Mouse (Mus musculus): ENCODE results near the gene Ttll10.

Ttll10 gene

DNA sequence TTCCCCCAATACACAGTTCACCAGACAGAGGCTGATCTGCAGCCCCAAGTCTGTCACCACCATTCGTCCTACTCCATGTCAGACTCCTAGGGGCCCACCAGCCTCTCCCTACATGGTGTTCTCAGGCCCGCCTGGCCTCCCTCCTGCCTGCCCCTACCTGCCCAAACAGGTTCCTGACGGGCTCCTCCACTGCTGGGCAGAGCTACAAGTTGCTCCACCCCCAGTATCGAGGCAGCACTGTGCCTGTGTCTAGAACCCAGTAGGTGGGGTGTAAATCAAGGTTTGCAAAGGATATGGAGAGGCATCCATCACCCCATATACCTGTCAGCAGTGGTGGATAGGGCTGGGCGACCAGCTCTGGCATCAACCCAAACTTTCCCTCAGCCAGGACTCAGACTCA lies at the start of gene Ttll10:
TSS of gene Ttll10 (minus strand) at position 154 of the 400 bp plus-strand sequence.
- peak; percentile 43 for DNase-seq (ENCODE audit: low read depth, low spot score)

DNA sequence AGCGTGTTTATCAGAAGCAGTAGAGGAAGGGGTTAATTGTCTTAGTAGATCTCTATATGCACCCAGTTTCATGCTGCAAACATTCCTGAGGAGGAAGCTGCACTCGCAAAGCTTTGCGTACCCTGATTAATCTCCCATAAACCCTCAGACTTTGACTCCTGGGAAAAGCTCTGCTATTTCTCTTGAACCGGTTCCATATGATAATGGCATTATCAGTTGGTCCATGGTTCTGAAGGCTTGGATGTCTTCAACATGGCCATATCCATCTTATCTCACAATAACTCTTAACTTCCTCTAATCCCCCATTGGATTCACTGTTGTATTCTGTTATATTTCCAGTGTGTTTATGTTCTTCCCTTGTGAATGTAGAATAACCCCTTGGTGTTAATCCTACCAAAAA lies 44.1 kb upstream of the Ttll10 start:
- DNase-seq (ENCODE audit: low read depth, low spot score): no peak

DNA sequence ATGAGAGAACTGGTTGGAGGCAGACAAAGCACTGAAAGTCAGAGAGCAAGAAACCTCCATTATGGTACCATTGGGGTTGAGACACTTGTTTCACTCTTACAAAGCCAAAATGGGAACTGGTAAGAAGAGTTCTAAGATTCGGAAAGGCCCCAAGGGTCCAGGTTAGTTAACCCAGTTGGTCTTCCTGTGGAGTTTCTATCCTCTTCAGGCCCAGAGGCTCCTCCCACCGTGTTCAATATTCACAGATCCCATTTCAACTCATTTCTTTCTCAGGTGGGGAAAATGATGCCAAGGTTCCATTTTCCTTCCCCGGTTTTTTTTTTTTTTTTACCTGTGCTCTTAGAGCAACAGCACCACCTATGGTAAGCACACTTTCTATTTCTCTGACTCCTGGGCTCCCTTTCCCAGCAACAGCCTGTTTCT lies 42.3 kb upstream of the Ttll10 start:
- peak; percentile 68 for DNase-seq (ENCODE audit: low read depth, low spot score)

DNA sequence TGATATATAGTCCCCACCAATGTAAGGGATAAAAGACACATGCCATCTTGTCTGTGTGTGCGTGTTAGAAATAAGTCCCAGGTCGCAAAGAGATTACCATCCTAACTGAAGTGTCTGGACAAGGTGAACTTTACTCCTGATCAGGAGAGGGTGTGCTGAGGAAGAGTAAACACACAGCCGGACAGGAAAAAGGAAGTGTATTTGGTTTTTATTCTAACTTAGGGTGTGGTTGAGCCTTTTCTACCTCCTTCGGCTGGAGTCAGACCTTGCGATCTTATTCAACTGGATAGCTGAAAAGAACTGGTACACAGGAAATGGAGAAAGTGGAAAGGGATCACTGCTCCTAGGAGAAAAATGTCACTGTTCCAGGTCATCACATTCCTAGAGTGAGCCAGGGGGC lies 41.3 kb upstream of the Ttll10 start:
- DNase-seq (ENCODE audit: low read depth, low spot score): no peak

DNA sequence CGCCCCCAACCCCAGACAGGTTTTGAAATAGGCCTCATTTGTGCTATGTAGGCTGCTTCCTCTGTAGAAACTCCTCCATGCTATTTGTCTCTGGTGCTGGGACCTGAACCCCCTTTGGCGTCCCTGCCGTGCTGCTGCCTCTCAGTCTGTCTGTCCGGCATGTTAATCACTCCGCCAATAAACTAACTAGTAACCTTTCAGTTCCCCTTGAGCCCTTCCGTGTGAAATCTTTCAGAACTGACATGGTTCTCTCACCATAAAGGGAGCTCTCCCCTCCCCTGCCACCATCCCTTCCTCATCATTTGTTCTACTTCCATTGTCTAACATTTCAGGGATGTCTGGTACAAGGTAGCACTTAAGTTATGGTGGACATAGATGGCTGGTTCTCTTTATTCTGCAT lies 40.2 kb upstream of the Ttll10 start:
- no peak for DNase-seq (ENCODE audit: low read depth, low spot score)

DNA sequence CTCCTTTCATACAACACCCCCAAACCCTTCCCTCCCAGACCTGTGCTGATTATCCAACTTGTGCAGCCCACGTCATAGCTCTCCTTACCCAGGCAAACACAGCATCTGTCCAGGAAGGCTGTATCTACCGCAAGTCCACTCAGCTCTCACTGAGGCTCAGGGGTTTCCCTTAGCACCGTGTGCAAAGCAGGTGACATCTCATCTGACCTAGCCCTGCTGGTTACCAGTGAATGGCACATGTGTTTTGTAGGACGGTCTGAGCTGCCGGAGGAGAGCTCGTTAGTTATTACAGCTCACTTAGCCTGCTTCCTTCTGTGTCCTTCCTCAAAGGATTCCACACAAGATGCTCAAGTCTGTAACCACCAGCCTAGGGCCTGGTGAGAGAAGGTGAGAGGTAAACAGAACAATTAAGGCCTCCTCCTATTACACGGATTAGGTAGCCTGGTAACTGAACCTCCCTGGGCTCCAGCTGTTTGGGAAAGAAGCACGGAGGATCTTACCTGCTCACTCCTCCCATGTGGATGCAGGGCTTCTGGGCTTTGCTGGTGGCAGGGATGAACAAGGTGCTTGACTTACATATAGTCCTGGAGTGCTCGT lies 38.7 kb upstream of the Ttll10 start:
- DNase-seq (ENCODE audit: low read depth, low spot score): no peak

DNA sequence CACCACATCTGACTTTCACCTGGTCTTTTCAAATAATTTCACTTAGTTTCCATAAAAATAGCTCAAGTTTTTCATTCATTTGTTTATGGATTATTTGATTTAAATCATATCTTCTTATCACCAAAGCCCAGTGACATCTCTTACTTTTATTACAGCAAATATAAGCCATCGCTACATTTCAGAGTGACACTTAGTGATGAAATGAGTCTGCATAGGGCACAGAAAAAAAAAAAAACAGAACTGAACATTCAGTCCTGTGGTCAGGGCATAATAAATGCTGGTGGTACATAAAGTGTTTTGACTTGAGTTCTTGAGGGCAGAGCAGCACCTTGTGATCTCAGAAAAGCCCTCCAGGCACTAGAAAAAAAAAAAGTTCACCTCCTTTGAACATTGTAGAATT lies 37.0 kb upstream of the Ttll10 start:
- DNase-seq (ENCODE audit: low read depth, low spot score): no peak

DNA sequence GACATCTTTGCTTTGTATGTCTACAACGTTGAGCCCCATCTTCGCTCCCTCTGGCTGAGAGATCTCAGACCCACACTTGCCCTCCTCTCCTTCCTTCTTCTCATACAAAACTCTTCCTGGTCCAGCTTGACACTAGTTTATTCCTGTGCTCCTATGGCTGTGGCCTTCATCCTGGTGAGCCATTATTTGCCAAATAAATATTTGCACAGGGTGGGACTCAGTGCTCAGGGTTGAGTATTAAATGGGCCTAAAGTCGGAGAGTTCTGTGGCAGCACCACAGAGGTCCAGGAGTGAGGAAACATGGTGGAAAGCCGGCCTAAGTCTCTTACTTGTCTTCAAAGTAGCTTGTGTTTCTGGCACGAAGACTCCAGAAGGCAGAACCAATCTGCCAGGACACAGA lies 34.5 kb upstream of the Ttll10 start:
- DNase-seq (ENCODE audit: low read depth, low spot score): no peak

DNA sequence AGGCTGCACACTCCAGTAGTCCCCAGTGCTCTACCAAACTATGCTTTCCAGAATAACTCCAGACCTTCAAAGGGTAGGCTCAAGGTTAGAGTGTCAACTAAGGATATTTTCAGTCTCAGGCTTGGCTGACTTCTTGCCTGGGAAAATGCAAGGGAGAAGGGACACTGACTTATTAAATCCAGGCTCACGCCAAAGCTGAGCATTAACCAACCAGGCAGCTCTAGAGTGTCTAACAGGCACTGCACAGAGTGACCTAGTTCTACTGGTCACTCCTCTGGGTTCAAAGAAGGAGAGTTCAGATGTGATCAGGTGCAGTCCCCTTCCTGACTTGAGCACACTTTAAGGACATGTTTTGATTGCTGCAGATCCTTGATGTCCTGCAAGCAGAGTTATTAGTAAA lies 33.6 kb upstream of the Ttll10 start:
- no peak for DNase-seq (ENCODE audit: low read depth, low spot score)

DNA sequence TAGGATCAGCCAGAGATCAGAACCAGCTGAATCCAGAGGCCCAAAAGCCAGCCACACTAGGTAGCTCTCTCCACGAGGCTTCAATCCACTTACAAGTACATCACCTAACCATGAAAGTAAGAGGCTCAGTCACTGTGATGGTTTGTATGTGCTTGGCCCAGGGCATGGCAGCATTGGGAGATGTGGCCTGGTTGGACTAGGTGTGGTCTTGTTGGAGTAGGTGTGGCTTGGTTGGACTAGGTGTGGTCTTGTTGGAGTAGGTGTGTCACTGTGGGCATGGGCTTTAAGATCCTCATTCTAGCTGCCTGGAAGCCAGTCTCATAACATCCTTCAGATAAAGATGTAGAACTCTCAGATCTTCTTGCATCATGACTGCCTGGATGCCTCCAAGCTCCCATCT lies 32.0 kb upstream of the Ttll10 start:
- DNase-seq (ENCODE audit: low read depth, low spot score): no peak

DNA sequence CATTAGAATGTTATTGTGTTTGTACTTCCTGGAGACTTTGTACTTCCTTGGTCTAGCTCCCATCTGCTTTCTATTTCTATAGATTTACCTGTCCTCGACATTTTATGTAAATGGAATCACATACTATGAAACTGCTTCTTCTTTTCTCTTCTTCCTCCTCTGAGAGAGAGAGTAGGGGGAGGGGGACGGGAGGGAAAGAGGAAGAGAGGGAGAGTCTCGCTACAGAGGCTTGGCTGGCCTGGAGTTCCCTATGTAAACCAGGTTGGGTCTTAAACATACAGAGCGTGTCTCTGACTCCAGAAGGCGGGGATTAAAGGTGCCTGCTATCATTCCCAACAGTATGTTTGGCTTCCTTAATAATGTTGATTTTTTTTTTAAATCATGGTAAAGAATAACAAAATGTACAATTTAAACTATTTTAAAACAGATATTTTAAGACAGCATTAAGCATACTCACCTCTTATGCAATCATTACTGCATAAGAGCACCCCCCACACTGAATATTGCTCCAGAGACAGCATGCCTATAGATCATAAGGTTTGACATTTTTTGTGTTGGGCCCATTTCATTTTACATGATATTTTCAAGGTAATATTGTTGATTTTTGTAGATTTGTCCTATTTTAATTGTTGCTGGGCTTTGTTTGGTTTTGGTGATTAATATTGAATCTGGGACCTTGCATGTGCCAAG lies 28.3 kb upstream of the Ttll10 start:
- DNase-seq (ENCODE audit: low read depth, low spot score): no peak

DNA sequence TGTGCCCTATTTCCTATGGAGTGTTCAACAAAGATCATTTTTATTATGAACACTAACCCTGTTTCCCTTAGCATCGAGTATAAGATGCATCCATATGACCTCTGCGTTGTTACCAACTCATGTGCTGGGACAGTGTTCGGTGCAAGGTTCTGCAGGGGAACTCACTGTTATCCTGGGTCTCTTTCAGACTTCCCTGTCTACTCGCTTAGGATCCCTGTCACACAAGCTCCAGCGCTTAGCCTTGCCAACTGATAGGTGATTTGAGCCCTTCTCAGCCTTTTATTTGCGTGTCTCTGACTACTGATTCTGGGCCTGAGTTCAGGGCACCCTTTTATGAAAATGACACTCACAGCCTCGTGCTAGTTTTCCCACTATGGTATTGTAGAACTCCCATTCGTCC lies 26.0 kb upstream of the Ttll10 start:
- DNase-seq (ENCODE audit: low read depth, low spot score): no peak

DNA sequence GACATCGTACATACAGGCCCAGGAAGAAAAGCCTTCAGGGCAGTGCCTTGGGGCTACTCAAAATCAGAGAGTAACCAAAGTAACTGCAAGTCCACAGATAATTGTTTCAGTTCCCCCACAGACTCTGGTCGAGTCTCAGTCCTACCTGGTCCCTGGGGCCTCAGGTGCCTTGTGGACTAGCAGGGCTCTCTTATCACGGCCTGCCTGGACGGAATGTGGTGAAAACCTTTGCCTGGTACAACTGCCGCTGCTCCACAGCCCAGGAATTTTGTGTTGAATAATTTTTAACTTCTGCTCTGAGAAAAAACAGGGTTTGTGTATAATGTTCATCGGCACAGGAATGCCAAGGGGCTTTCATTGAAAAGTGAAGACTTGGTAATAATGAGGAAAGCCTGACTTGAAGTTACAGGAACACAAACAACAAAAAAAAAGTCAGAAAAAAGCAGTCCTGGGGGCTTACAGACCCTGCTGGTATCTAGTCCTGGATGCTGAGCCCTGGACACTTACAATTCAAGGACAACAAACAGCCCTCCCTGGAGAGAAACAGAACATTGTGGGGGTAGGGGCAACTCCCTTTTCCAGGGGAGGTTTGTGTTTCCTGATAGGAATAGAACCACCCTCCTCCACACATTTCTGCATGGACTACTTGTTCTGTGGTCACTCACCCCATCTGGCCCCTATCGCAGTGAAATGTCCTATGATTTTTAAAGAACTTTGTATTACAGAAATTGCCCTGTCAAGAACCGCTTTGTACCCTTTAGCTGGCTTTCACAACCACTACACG lies 25.1 kb upstream of the Ttll10 start:
- no peak for DNase-seq (ENCODE audit: low read depth, low spot score)

DNA sequence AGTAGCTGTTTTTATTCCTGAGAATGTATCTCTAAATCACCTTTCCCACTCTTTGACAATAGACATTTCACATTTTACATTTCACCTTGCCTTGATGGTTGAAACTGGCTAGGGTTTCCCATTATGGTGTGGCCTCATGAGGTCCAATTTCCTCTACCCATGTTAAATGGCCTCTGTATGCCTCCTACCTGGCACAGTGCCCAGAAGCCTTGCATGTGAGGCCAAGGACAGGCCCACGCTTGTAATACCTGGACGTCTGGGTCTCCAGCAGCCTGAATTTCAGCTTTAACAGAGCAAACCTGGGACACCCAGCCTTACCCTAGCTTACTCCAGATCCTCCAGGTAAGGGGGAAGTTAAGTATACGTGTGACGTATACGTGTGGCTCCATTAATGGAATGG lies 24.1 kb upstream of the Ttll10 start:
- no peak for DNase-seq (ENCODE audit: low read depth, low spot score)

DNA sequence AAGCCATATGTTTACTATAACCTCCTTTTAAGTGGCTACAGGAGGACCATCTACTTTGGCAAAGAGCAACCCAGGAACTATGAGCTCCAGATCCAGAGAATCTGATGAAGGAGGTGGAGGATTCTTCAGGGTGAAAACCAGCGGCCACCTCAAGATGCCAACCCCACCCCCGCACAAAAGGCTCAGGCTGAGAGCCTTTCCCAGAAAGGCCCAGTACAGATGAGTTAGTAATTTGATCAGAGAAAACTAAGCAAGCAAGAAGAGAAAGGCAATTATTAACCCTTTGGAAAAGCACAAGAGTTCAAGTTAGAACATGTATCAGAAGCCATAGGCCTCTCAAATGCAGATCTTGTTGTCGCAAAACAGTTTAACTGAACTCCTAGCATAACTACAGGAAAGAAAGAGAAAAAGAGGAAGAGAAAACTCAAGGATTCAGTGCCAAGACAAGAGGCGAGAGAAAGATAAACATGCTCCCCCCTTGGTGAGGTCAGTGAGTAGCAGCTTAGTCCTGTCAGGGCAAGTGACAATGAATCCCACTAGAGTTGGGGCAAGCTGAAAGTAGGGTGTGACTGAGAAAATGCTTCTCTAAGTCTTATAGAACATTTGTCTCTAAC lies 23.5 kb upstream of the Ttll10 start:
- no peak for DNase-seq (ENCODE audit: low read depth, low spot score)

DNA sequence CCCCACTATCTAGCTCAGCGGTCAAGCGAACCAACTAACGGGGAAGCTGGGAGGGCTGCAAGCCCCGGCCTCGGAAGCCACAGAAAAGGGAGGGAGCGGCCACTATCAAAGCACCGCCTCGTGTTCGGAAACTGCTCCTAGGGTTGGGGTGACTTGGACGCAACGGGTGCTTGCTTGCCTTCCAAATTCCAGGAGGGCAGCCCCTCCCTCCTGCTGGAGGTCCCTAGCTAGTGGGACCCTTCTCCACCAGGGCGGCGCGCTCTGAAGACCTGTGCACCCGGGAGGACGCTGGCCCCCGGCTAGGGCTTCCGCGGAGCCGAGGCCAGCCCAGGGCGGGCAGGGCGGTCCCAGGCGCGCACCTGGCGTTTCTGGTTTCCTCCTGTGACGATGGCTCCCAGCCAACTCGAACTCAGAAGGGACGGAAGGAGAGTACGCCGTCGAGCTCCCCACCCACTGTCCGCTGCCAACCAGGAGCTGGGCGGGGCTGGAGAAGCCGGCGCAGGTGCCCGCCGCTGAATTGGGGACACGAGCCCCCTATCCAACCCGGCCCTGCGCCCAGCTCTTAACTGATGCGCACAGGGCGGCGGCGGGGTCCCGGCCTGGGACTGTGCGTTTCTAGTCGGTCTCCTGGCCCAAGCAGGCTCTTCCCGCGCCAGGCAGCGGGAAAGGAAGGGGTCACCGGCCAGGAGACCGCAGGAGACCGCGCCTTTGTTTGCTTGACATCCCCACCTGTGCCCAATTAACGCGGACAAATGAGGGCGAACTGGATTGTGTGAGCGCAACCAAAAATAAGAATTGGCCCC lies 18.5 kb upstream of the Ttll10 start:
- peak; percentile 51 for DNase-seq (ENCODE audit: low read depth, low spot score)

DNA sequence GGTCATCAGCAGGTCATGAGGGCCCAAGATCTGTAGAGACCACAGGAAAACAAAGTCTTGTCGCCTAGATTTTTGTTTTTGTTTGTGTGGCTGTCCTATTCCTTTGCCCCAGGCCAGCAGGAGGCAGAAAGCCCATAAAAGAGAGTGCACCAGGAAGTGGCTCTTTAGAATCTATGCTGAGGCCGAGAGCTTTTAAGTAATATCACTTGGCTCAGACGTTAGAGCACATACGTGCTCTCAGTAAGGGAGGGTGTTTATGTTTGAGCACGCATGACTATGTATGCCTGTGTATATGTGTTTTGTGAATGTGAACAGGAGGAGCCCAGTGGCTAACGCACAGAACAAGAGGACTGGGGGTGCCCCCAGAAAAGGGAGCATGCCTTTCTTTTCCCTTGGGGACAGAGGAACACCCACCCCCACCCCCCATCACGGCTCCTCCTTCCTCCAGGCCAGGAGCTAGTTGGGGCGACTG lies 17.7 kb upstream of the Ttll10 start:
- no peak for DNase-seq (ENCODE audit: low read depth, low spot score)

DNA sequence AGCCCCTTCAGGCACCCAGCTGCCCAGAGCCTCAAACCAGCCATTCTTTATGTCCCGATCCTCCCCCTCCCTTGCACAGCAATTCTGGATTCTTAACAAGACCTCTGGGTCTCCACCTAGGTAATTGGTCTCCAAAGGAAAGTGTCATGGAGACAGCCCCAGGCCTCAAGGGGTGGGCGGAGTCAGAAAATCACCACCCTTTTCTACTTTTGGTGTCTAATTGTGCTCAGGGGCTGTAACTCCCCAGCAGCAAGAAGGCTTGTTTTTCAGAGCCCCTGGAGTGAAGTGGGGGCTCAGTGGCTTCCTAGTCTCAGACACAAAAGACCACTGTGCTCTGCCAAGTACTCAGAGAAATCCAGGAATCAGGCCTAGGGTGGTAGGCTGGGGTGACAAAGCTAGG lies 11.5 kb upstream of the Ttll10 start:
- DNase-seq (ENCODE audit: low read depth, low spot score): peak; percentile 21

DNA sequence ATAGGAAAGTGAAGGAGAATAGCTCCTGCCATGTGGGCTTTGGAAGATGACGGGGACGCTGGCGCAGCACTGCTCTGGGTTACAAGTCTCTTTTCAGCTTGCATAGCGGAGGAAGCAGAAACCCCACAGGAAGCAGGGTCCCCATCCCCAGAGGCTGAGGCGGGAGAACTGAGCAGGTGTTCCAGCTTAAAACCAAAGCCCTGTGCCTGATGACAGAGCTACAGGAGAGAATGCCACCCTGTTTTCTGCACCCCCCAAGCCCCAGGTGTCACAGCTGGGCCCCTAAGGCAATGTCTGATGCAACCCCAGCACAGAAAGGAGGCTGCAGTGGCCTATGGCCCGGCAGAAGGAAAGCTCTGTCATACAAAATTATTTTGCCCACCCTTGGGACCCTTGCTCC lies 11.1 kb upstream of the Ttll10 start:
- DNase-seq (ENCODE audit: low read depth, low spot score): no peak

DNA sequence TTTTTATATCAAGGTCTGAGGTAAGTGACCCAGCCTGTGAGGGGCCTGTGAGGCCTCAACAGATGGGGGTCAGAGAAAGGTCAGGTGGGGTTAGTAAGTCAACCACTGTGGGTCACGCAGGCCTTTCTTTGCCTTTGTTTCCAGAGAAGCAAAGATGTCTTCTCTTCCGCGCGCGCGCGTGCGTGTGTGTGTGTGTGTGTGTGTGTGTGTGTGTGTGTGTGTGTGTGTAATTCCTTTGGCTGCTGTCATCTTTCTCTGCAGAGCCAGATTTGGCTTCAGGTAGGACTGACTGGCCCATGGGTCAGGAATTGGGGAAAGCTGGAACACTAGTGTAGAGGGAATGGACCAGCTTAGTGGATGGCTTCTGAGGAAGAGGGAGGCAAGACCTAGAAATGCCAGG lies 10.5 kb upstream of the Ttll10 start:
- no peak for DNase-seq (ENCODE audit: low read depth, low spot score)

DNA sequence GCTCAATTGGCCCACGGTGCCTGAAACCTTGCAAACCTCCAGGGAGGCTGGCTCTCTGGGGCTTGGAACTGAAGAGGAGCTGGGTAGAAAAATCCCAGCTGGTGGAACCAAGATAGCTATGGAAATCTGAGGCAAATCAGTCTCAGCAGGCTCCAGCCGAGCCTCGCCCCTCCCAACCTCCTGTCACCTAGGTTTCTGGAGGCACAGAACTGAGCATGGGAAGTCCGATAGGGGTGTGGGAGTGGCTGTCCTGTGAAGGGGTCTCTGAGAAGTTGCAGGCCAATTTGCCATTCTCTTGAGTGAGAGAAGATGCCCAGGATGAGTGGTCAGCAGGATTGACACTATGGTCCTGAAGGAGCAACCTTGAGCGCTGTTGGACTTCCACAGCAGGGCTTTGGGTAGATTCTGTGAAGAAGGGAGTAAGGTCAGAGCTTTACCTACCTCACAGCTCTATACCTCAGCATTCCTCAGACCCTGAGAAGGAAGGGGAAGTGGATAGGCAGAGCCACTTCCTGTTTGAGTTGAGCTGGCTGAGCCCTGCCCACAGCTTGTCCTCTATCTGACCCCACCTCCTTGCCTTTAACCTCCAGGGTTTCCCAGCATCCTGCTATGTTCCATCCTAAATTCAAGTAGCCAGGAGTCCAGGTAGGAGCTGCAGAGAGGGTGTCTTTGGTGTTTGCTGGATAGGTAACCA lies 8.2 kb upstream of the Ttll10 start:
- DNase-seq (ENCODE audit: low read depth, low spot score): peak; percentile 76
